Mouse (Mus musculus): ENCODE measurements around the gene Uri1. TPM values are rescaled to one million over a fixed set of nuclear protein-coding genes. Genes with fewer than 3 reads are reported as not detected.
A peak's percentile ranks its signal among the peaks of the same experiment; 100 is the strongest.

Gene Uri1
- polyA plus RNA-seq, 1 experiment from 2014 or later: 42.5 TPM

DNA sequence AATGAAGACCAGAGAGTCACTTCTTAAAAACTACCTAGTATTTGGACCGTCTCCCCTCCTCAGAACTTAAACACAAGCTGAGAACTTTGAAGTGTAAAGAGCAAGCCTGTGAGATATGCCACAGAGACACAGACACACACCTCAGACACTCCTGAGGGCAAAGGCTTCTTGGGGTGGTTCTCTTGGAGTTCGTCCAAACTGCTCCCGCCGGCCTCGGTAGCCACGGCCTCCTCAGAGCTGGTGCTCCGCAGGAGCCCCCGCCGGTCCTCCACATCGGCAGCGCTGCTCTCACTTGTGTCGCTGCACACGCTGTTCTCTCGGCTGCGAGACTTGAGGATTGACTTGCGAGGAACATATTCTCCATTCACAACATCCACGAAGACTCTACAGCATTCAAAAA, 61.0 kb downstream of the Uri1 start:
- Histone ChIP-seq H3K27ac (ENCODE audit: low read depth, low read length) (no peak overlapping the region), H3K36me3 (ENCODE audit: control insufficient read depth, insufficient read depth, low read length) (peaks cover 6% of the 10 kb centered on the region), H3K4me2 (ENCODE audit: low read depth) (no peak overlapping the region), H3K9ac (ENCODE audit: low read length) (no peak overlapping the region), H3K27me3 (ENCODE audit: control insufficient read depth, insufficient read depth, low read length) (no peaks in the 10 kb centered on the region), H3K4me1 (ENCODE audit: control insufficient read depth, insufficient read depth, low read length) (no peaks in the 10 kb centered on the region), H3K9me3 (ENCODE audit: control insufficient read depth, low read length) (no peaks in the 10 kb centered on the region), H3K4me3 (ENCODE audit: low read depth, low read length) (no peak overlapping the region)
- 91% methylated on average over 17 of the region's 17 CpGs for WGBS
- DNase-seq (ENCODE audit: low spot score) (no peak), ATAC-seq (ENCODE audit: insufficient read depth, low FRiP score, low TSS enrichment) (no peak)

GRCm38 (mm10) chr7:37961247-37961646, 62.1 kb downstream of the Uri1 start:
- Histone ChIP-seq H3K27ac (ENCODE audit: low read depth, low read length) (no peak overlapping the region), H3K9ac (ENCODE audit: low read length) (no peak overlapping the region), H3K4me2 (ENCODE audit: low read depth) (no peak overlapping the region), H3K9me3 (ENCODE audit: control insufficient read depth, low read length) (no peaks in the 10 kb centered on the region), H3K36me3 (ENCODE audit: control insufficient read depth, insufficient read depth, low read length) (peaks cover 6% of the 10 kb centered on the region), H3K4me1 (ENCODE audit: control insufficient read depth, insufficient read depth, low read length) (no peaks in the 10 kb centered on the region), H3K27me3 (ENCODE audit: control insufficient read depth, insufficient read depth, low read length) (no peaks in the 10 kb centered on the region), H3K4me3 (ENCODE audit: low read depth, low read length) (no peak overlapping the region)
- WGBS: 95% methylated on average over 11 of the region's 11 CpGs
- no peak for DNase-seq (ENCODE audit: low spot score)
- no peak for ATAC-seq (ENCODE audit: insufficient read depth, low FRiP score, low TSS enrichment)

DNA sequence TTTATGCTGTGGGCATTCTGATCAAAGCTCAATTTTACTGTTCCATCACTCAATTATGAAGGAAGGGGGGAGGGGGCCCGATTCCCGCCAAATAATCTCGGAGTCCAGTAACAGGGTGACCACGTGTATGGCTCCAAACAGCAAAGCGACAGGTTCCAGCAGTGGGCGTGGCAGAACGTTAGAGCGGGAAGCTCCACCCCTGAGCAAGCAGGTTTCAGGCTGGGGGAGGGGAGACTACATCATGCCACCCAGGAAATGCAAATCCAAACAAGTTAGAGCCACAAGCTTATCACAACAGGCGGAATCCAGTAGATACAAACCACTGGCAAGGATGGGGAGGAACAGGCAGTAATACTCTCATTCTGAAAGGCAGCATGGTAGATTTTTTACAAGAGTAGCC, 71.5 kb downstream of the Uri1 start:
- 81% methylated on average over 9 of the region's 9 CpGs for WGBS

GRCm38 (mm10) chr7:37936459-37936858, 86.9 kb downstream of the Uri1 start:
- Histone ChIP-seq H3K27ac (ENCODE audit: low read depth, low read length) (no peak overlapping the region), H3K36me3 (ENCODE audit: control insufficient read depth, insufficient read depth, low read length) (peaks cover 2% of the 10 kb centered on the region; the same call in 1 of the 2 replicates), H3K27me3 (ENCODE audit: control insufficient read depth, insufficient read depth, low read length) (no peaks in the 10 kb centered on the region), H3K9ac (ENCODE audit: low read length) (no peak overlapping the region), H3K4me3 (ENCODE audit: low read depth, low read length) (no peak overlapping the region), H3K4me2 (ENCODE audit: low read depth) (no peak overlapping the region), H3K9me3 (ENCODE audit: control insufficient read depth, low read length) (no peaks in the 10 kb centered on the region), H3K4me1 (ENCODE audit: control insufficient read depth, insufficient read depth, low read length) (peaks cover 11% of the 10 kb centered on the region; the same call in 1 of the 2 replicates)
- DNase-seq (ENCODE audit: low spot score) (no peak), ATAC-seq (ENCODE audit: insufficient read depth, low FRiP score, low TSS enrichment) (no peak)
- WGBS: 89% methylated on average over 8 of the region's 8 CpGs

More for the DNA sequence above, 71.5 kb downstream of the Uri1 start:
- Histone ChIP-seq H3K4me3 (ENCODE audit: low read depth, low read length) (no peak overlapping the region), H3K9me3 (ENCODE audit: control insufficient read depth, low read length) (no peaks in the 10 kb centered on the region), H3K4me1 (ENCODE audit: control insufficient read depth, insufficient read depth, low read length) (no peaks in the 10 kb centered on the region), H3K4me2 (ENCODE audit: low read depth) (no peak overlapping the region), H3K27me3 (ENCODE audit: control insufficient read depth, insufficient read depth, low read length) (no peaks in the 10 kb centered on the region), H3K36me3 (ENCODE audit: control insufficient read depth, insufficient read depth, low read length) (no peaks in the 10 kb centered on the region), H3K27ac (ENCODE audit: low read depth, low read length) (no peak overlapping the region), H3K9ac (ENCODE audit: low read length) (no peak overlapping the region)
- no peak for ATAC-seq (ENCODE audit: insufficient read depth, low FRiP score, low TSS enrichment)
- DNase-seq (ENCODE audit: low spot score): no peak

- Histone ChIP-seq H3K9me3 (ENCODE audit: control insufficient read depth, low read length) (no peaks in the 10 kb centered on the region), H3K36me3 (ENCODE audit: control insufficient read depth, insufficient read depth, low read length) (peaks cover 1% of the 10 kb centered on the region; the same call in 1 of the 2 replicates), H3K4me3 (ENCODE audit: low read depth, low read length) (no peak overlapping the region), H3K4me1 (ENCODE audit: control insufficient read depth, insufficient read depth, low read length) (peaks cover 11% of the 10 kb centered on the region; the same call in 1 of the 2 replicates), H3K27ac (ENCODE audit: low read depth, low read length) (no peak overlapping the region), H3K9ac (ENCODE audit: low read length) (no peak overlapping the region), H3K27me3 (ENCODE audit: control insufficient read depth, insufficient read depth, low read length) (no peaks in the 10 kb centered on the region), H3K4me2 (ENCODE audit: low read depth) (no peak overlapping the region)
- 73% methylated on average over 5 of the region's 5 CpGs for WGBS
- DNase-seq (ENCODE audit: low spot score): no peak
- no peak for ATAC-seq (ENCODE audit: insufficient read depth, low FRiP score, low TSS enrichment)
These were observed 87.6 kb downstream of the Uri1 start for GRCm38 (mm10) chr7:37935786-37936185.

DNA sequence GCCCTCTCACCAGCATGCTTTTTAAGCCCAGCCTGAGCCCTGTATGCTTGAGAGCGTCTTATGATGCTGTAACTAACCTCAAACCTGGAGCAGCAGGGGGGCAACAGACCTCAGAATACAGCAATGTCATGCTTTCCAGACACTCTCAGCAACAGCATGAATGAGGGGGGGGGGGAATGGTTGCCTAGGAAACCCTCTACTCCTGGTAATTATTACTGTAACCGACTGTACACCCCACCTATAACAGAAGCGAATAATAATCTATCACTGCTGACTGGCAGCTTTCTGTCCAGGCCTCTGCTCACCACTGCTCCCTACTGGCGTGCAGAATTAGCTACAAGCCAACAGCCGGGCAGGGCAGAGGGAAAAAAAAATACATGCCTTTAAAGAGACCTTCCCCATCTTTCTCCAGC, 88.6 kb downstream of the Uri1 start:
- 23% methylated on average over 5 of the region's 5 CpGs for WGBS
- Histone ChIP-seq H3K4me3 (ENCODE audit: low read depth, low read length) (no peak overlapping the region), H3K36me3 (ENCODE audit: control insufficient read depth, insufficient read depth, low read length) (no peaks in the 10 kb centered on the region), H3K9me3 (ENCODE audit: control insufficient read depth, low read length) (no peaks in the 10 kb centered on the region), H3K4me1 (ENCODE audit: control insufficient read depth, insufficient read depth, low read length) (peaks cover 11% of the 10 kb centered on the region; the same call in 1 of the 2 replicates), H3K27me3 (ENCODE audit: control insufficient read depth, insufficient read depth, low read length) (no peaks in the 10 kb centered on the region), H3K9ac (ENCODE audit: low read length) (no peak overlapping the region), H3K4me2 (ENCODE audit: low read depth) (no peak overlapping the region), H3K27ac (ENCODE audit: low read depth, low read length) (no peak overlapping the region)
- peak; percentile 52; the same call in 1 of the 2 replicates for ATAC-seq (ENCODE audit: insufficient read depth, low FRiP score, low TSS enrichment)
- DNase-seq (ENCODE audit: low spot score): peak; percentile 66

- WGBS: 33% methylated on average over 9 of the region's 9 CpGs
- no peaks in the 10 kb centered on the region for H3K36me3 ChIP-seq (ENCODE audit: control insufficient read depth, insufficient read depth, low read length)
- no peaks in the 10 kb centered on the region for H3K9me3 ChIP-seq (ENCODE audit: control insufficient read depth, low read length)
- H3K27me3 ChIP-seq (ENCODE audit: control insufficient read depth, insufficient read depth, low read length): no peaks in the 10 kb centered on the region
- no peak overlapping the region for H3K4me2 ChIP-seq (ENCODE audit: low read depth)
- ATAC-seq (ENCODE audit: insufficient read depth, low FRiP score, low TSS enrichment) (peak; percentile 62; the same call in 1 of the 2 replicates), DNase-seq (ENCODE audit: low spot score) (peak; percentile 31)
- peaks cover 11% of the 10 kb centered on the region; the same call in 1 of the 2 replicates for H3K4me1 ChIP-seq (ENCODE audit: control insufficient read depth, insufficient read depth, low read length)
- no peak overlapping the region for H3K27ac ChIP-seq (ENCODE audit: low read depth, low read length)
- H3K9ac ChIP-seq (ENCODE audit: low read length): no peak overlapping the region
- H3K4me3 ChIP-seq (ENCODE audit: low read depth, low read length): no peak overlapping the region
These were observed 89.5 kb downstream of the Uri1 start for GRCm38 (mm10) chr7:37933754-37934308.

DNA sequence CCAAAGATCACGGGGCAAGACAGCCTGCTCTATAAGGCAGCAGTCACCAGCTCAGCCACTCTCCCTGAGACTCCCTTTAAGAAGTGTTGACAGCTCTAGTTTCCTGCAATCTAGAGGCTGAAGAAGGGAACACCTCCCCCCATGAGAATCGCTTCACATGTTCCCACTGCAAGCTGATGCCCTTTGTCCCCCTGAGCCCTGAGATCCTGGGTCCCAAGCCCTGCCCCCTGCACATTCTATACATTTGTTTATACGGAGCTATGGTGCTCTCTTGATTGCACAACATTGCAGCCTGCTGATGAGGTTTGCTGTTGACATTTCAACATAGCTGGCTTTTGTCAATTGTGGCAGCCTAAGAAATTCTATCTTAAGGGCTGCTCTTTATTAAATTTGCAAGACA, 91.7 kb downstream of the Uri1 start:
- DNase-seq (ENCODE audit: low spot score) (peak; percentile 23), ATAC-seq (ENCODE audit: insufficient read depth, low FRiP score, low TSS enrichment) (no peak)
- no peak overlapping the region for H3K9ac ChIP-seq (ENCODE audit: low read length)
- H3K4me1 ChIP-seq (ENCODE audit: control insufficient read depth, insufficient read depth, low read length): peaks cover 11% of the 10 kb centered on the region; the same call in 1 of the 2 replicates
- H3K4me3 ChIP-seq (ENCODE audit: low read depth, low read length): no peak overlapping the region
- no peak overlapping the region for H3K27ac ChIP-seq (ENCODE audit: low read depth, low read length)
- H3K9me3 ChIP-seq (ENCODE audit: control insufficient read depth, low read length): no peaks in the 10 kb centered on the region
- H3K4me2 ChIP-seq (ENCODE audit: low read depth): no peak overlapping the region
- H3K36me3 ChIP-seq (ENCODE audit: control insufficient read depth, insufficient read depth, low read length): no peaks in the 10 kb centered on the region
- H3K27me3 ChIP-seq (ENCODE audit: control insufficient read depth, insufficient read depth, low read length): no peaks in the 10 kb centered on the region
- 36% methylated on average over 3 of the region's 3 CpGs for WGBS

DNA sequence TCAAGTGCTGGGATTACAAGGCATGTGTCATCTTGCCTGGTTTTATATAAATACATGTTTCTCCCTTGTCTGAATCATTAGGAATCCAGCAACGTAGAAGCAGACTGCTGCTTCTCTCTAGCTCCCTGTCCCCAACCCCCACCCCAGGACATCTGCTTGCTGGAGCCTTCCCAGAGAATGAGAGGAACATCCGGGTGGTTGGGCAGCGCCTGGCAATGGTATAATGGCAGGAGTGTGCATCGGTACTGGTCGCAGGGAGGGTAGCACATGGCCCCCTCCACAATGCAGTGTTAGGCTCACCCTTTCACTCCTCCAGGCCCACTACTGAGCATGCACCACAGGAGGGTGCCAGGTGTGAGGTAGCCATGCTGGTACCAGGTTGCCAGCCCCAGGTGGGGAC, 93.6 kb downstream of the Uri1 start:
- Histone ChIP-seq H3K4me2 (ENCODE audit: low read depth) (no peak overlapping the region), H3K36me3 (ENCODE audit: control insufficient read depth, insufficient read depth, low read length) (no peaks in the 10 kb centered on the region), H3K4me1 (ENCODE audit: control insufficient read depth, insufficient read depth, low read length) (peaks cover 11% of the 10 kb centered on the region; the same call in 1 of the 2 replicates), H3K27ac (ENCODE audit: low read depth, low read length) (no peak overlapping the region), H3K9me3 (ENCODE audit: control insufficient read depth, low read length) (no peaks in the 10 kb centered on the region), H3K9ac (ENCODE audit: low read length) (no peak overlapping the region), H3K27me3 (ENCODE audit: control insufficient read depth, insufficient read depth, low read length) (no peaks in the 10 kb centered on the region), H3K4me3 (ENCODE audit: low read depth, low read length) (no peak overlapping the region)
- 52% methylated on average over 5 of the region's 5 CpGs for WGBS
- ATAC-seq (ENCODE audit: insufficient read depth, low FRiP score, low TSS enrichment) (no peak), DNase-seq (ENCODE audit: low spot score) (peak; percentile 17)

Data from neural tube, embryonic 11.5 days (tissue).